Mouse (Mus musculus) limb, embryonic 10.5 days (tissue): ENCODE measurements at regions not wholly inside any gene's neighbourhood (a gene's known extent, or its start where the extent isn't known, plus 50 kb on each side); places are given as distances from the start of the nearest gene placed in this dataset.

ENCODE experiments used
- DNase-seq: peaks from one replicate; pipeline ENCODE4 v3.0.0-alpha.2; 2017; ENCODE audit warnings: low spot score
- H3K27ac ChIP-seq: fragments of 300-500 bp; sonication (generic); 2 replicates; pipeline ENCODE4 v1.5.1; 2016; ENCODE audit warnings: mild to moderate bottlenecking
- H3K27me3 ChIP-seq: fragments of 300-500 bp; sonication (generic); 2 replicates; pipeline ENCODE4 v1.6.1; 2016; ENCODE audit warnings: low read depth, mild to moderate bottlenecking; ENCODE audit not compliant: poor library complexity, severe bottlenecking
- H3K36me3 ChIP-seq: fragments of 300-500 bp; sonication (generic); 2 replicates; pipeline ENCODE4 v1.6.1; 2016; ENCODE audit warnings: mild to moderate bottlenecking, moderate library complexity
- H3K4me1 ChIP-seq: fragments of 300-500 bp; sonication (generic); 2 replicates; pipeline ENCODE4 v1.6.1; 2016
- H3K4me3 ChIP-seq: fragments of 300-500 bp; sonication (generic); 2 replicates; pipeline ENCODE4 v1.5.1; 2016; ENCODE audit warnings: mild to moderate bottlenecking, moderate library complexity
- H3K9me3 ChIP-seq: fragments of 300-500 bp; sonication (generic); replicated peaks from 2 replicates; pipeline ENCODE4 v1.6.1; 2016; ENCODE audit warnings: mild to moderate bottlenecking
- WGBS: fragments of 180-500 bp; shearing (Covaris S2); methylation state at CpG from one replicate; pipeline ENCODE4 v1.1.7; 2016; 5-methylcytosine and 5-hydroxymethylcytosine counted together

- 74% methylated on average over 2 of the region's 2 CpGs for WGBS
- no peaks in the 10 kb centered on the region for H3K27me3 ChIP-seq
Observed at GRCm38 (mm10) chr12:52445731-52446130, 58.0 kb upstream of the Arhgap5 start.

GRCm38 (mm10) chr12:52446501-52446900, 57.3 kb upstream of the Arhgap5 start:
- H3K27ac ChIP-seq: no peak overlapping the region; the same call in 1 of the 2 replicates
- H3K27me3 ChIP-seq: no peaks in the 10 kb centered on the region
- no peak for DNase-seq
- H3K9me3 ChIP-seq: no peaks in the 10 kb centered on the region
- H3K4me3 ChIP-seq: no peak overlapping the region
- H3K4me1 ChIP-seq: no peaks in the 10 kb centered on the region
- 91% methylated on average over 7 of the region's 7 CpGs for WGBS
- H3K36me3 ChIP-seq: no peaks in the 10 kb centered on the region

More at GRCm38 (mm10) chr12:52445731-52446130, 58.0 kb upstream of the Arhgap5 start:
- no peaks in the 10 kb centered on the region for H3K9me3 ChIP-seq
- DNase-seq: no peak
- H3K4me3 ChIP-seq: no peak overlapping the region
- H3K36me3 ChIP-seq: no peaks in the 10 kb centered on the region
- H3K27ac ChIP-seq: no peak overlapping the region
- peaks cover 4% of the 10 kb centered on the region; the same call in 1 of the 2 replicates for H3K4me1 ChIP-seq

- Histone ChIP-seq H3K9me3 (no peaks in the 10 kb centered on the region), H3K4me3 (no peak overlapping the region), H3K36me3 (no peaks in the 10 kb centered on the region), H3K4me1 (no peaks in the 10 kb centered on the region), H3K27me3 (no peaks in the 10 kb centered on the region), H3K27ac (no peak overlapping the region)
- no peak for DNase-seq
- WGBS: 77% methylated on average over 5 of the region's 5 CpGs
Observed at GRCm38 (mm10) chr12:52447482-52447881, 56.3 kb upstream of the Arhgap5 start.

GRCm38 (mm10) chr12:52448218-52448617, 55.6 kb upstream of the Arhgap5 start:
- Histone ChIP-seq H3K9me3 (no peaks in the 10 kb centered on the region), H3K4me1 (no peaks in the 10 kb centered on the region), H3K36me3 (no peaks in the 10 kb centered on the region), H3K27ac (no peak overlapping the region), H3K4me3 (no peak overlapping the region), H3K27me3 (no peaks in the 10 kb centered on the region)
- WGBS: 92% methylated on average over 1 of the region's 1 CpGs
- DNase-seq: no peak

- DNase-seq: no peak
- WGBS: 88% methylated on average over 5 of the region's 5 CpGs
Observed at GRCm38 (mm10) chr12:52453890-52454289, 49.9 kb upstream of the Arhgap5 start.

More at GRCm38 (mm10) chr12:52453890-52454289, 49.9 kb upstream of the Arhgap5 start:
- H3K9me3 ChIP-seq: no peaks in the 10 kb centered on the region
- H3K27me3 ChIP-seq: no peaks in the 10 kb centered on the region
- H3K27ac ChIP-seq: no peak overlapping the region
- H3K4me3 ChIP-seq: no peak overlapping the region
- H3K4me1 ChIP-seq: no peaks in the 10 kb centered on the region
- H3K36me3 ChIP-seq: no peaks in the 10 kb centered on the region
